Mouse (Mus musculus): ENCODE measurements at regions not wholly inside any gene's neighbourhood (a gene's known extent, or its start where the extent isn't known, plus 50 kb on each side); places are given as distances from the start of the nearest gene placed in this dataset.

GRCm38 (mm10) chr3:144012820-144013219 lies 192.2 kb downstream of the Lmo4 start:
- Histone ChIP-seq H3K36me3 (ENCODE audit: control insufficient read depth, insufficient read depth, low read length) (no peaks in the 10 kb centered on the region), H3K27me3 (ENCODE audit: control insufficient read depth, insufficient read depth, low read length) (no peaks in the 10 kb centered on the region), H3K27ac (ENCODE audit: insufficient read depth, low read depth, low read length) (no peak overlapping the region), H3K4me1 (ENCODE audit: control insufficient read depth, insufficient read depth, insufficient read length, low read length) (peaks cover 6% of the 10 kb centered on the region), H3K4me3 (ENCODE audit: low read depth, low read length) (no peak overlapping the region)
- TF ChIP-seq CTCF (IDR thresholded peaks at IDR 0.05; ENCODE audit: extremely low read depth, insufficient read length, insufficient replicate concordance, low read depth, low read length) (no peak), POLR2A (IDR thresholded peaks at IDR 0.05; ENCODE audit: low read depth, low read length) (no peak)
- WGBS: 67% methylated on average over 6 of the region's 6 CpGs

- Histone ChIP-seq H3K4me1 (ENCODE audit: control insufficient read depth, insufficient read depth, insufficient read length, low read length) (peaks cover 6% of the 10 kb centered on the region), H3K36me3 (ENCODE audit: control insufficient read depth, insufficient read depth, low read length) (no peaks in the 10 kb centered on the region), H3K4me3 (ENCODE audit: low read depth, low read length) (no peak overlapping the region), H3K27me3 (ENCODE audit: control insufficient read depth, insufficient read depth, low read length) (no peaks in the 10 kb centered on the region), H3K27ac (ENCODE audit: insufficient read depth, low read depth, low read length) (no peak overlapping the region)
- WGBS: 57% methylated on average over 3 of the region's 3 CpGs
- TF ChIP-seq CTCF (IDR thresholded peaks at IDR 0.05; ENCODE audit: extremely low read depth, insufficient read length, insufficient replicate concordance, low read depth, low read length) (no peak), POLR2A (IDR thresholded peaks at IDR 0.05; ENCODE audit: low read depth, low read length) (no peak)
These were observed 192.8 kb downstream of the Lmo4 start for GRCm38 (mm10) chr3:144012173-144012572.

GRCm38 (mm10) chr3:144011456-144012025 lies 193.5 kb downstream of the Lmo4 start:
- no peak overlapping the region for H3K4me3 ChIP-seq (ENCODE audit: low read depth, low read length)
- no peaks in the 10 kb centered on the region for H3K36me3 ChIP-seq (ENCODE audit: control insufficient read depth, insufficient read depth, low read length)
- whole genome bisulfite sequencing: 72% methylated on average over 12 of the region's 12 CpGs
- no peak for TF ChIP-seq POLR2A (IDR thresholded peaks at IDR 0.05; ENCODE audit: low read depth, low read length)
- no peak for TF ChIP-seq CTCF (IDR thresholded peaks at IDR 0.05; ENCODE audit: extremely low read depth, insufficient read length, insufficient replicate concordance, low read depth, low read length)
- H3K4me1 ChIP-seq (ENCODE audit: control insufficient read depth, insufficient read depth, insufficient read length, low read length): peaks cover 6% of the 10 kb centered on the region
- H3K27me3 ChIP-seq (ENCODE audit: control insufficient read depth, insufficient read depth, low read length): no peaks in the 10 kb centered on the region
- H3K27ac ChIP-seq (ENCODE audit: insufficient read depth, low read depth, low read length): no peak overlapping the region

- Histone ChIP-seq H3K4me3 (ENCODE audit: low read depth, low read length) (no peak overlapping the region), H3K36me3 (ENCODE audit: control insufficient read depth, insufficient read depth, low read length) (no peaks in the 10 kb centered on the region), H3K27me3 (ENCODE audit: control insufficient read depth, insufficient read depth, low read length) (no peaks in the 10 kb centered on the region), H3K4me1 (ENCODE audit: control insufficient read depth, insufficient read depth, insufficient read length, low read length) (peaks cover 6% of the 10 kb centered on the region), H3K27ac (ENCODE audit: insufficient read depth, low read depth, low read length) (no peak overlapping the region)
- WGBS: 21% methylated on average over 6 of the region's 6 CpGs
- TF ChIP-seq CTCF (IDR thresholded peaks at IDR 0.05; ENCODE audit: extremely low read depth, insufficient read length, insufficient replicate concordance, low read depth, low read length) (no peak), POLR2A (IDR thresholded peaks at IDR 0.05; ENCODE audit: low read depth, low read length) (no peak)
These were observed 194.5 kb downstream of the Lmo4 start for GRCm38 (mm10) chr3:144010558-144010957.

- no peaks in the 10 kb centered on the region for H3K27me3 ChIP-seq (ENCODE audit: control insufficient read depth, insufficient read depth, low read length)
- no peaks in the 10 kb centered on the region for H3K36me3 ChIP-seq (ENCODE audit: control insufficient read depth, insufficient read depth, low read length)
- no peak overlapping the region for H3K4me3 ChIP-seq (ENCODE audit: low read depth, low read length)
- TF ChIP-seq CTCF (IDR thresholded peaks at IDR 0.05; ENCODE audit: extremely low read depth, insufficient read length, insufficient replicate concordance, low read depth, low read length) (no peak), POLR2A (IDR thresholded peaks at IDR 0.05; ENCODE audit: low read depth, low read length) (no peak)
- WGBS: 89% methylated on average over 4 of the region's 4 CpGs
- peaks cover 6% of the 10 kb centered on the region for H3K4me1 ChIP-seq (ENCODE audit: control insufficient read depth, insufficient read depth, insufficient read length, low read length)
- H3K27ac ChIP-seq (ENCODE audit: insufficient read depth, low read depth, low read length): no peak overlapping the region
These were observed 197.9 kb downstream of the Lmo4 start for GRCm38 (mm10) chr3:144007111-144007619.

- no peaks in the 10 kb centered on the region for H3K4me1 ChIP-seq (ENCODE audit: control insufficient read depth, insufficient read depth, insufficient read length, low read length)
- no peak overlapping the region for H3K27ac ChIP-seq (ENCODE audit: insufficient read depth, low read depth, low read length)
- no peak overlapping the region for H3K4me3 ChIP-seq (ENCODE audit: low read depth, low read length)
- 94% methylated on average over 8 of the region's 8 CpGs for WGBS
- TF ChIP-seq POLR2A (IDR thresholded peaks at IDR 0.05; ENCODE audit: low read depth, low read length): no peak
- TF ChIP-seq CTCF (IDR thresholded peaks at IDR 0.05; ENCODE audit: extremely low read depth, insufficient read length, insufficient replicate concordance, low read depth, low read length): no peak
- H3K36me3 ChIP-seq (ENCODE audit: control insufficient read depth, insufficient read depth, low read length): no peaks in the 10 kb centered on the region
- H3K27me3 ChIP-seq (ENCODE audit: control insufficient read depth, insufficient read depth, low read length): no peaks in the 10 kb centered on the region
These were observed 207.1 kb downstream of the Lmo4 start for GRCm38 (mm10) chr3:143997909-143998308.

GRCm38 (mm10) chr3:143995045-143995444 lies 210.0 kb downstream of the Lmo4 start:
- no peak overlapping the region for H3K27ac ChIP-seq (ENCODE audit: insufficient read depth, low read depth, low read length)
- no peaks in the 10 kb centered on the region for H3K27me3 ChIP-seq (ENCODE audit: control insufficient read depth, insufficient read depth, low read length)
- WGBS: 93% methylated on average over 3 of the region's 3 CpGs
- no peaks in the 10 kb centered on the region for H3K36me3 ChIP-seq (ENCODE audit: control insufficient read depth, insufficient read depth, low read length)
- no peak for TF ChIP-seq CTCF (IDR thresholded peaks at IDR 0.05; ENCODE audit: extremely low read depth, insufficient read length, insufficient replicate concordance, low read depth, low read length)
- no peak for TF ChIP-seq POLR2A (IDR thresholded peaks at IDR 0.05; ENCODE audit: low read depth, low read length)
- no peaks in the 10 kb centered on the region for H3K4me1 ChIP-seq (ENCODE audit: control insufficient read depth, insufficient read depth, insufficient read length, low read length)
- H3K4me3 ChIP-seq (ENCODE audit: low read depth, low read length): no peak overlapping the region

Measured in small intestine, adult 2 months (tissue).